Mouse (Mus musculus): Measurements from ENCODE around the gene Prrg2. TPM values are rescaled to one million over a fixed set of nuclear protein-coding genes. Genes with fewer than 3 reads are reported as not detected.

Prrg2 gene
- total RNA-seq, 2 experiments from 2014 or later, result 6.9 to 10.1 TPM

- DNase-seq (ENCODE audit: low spot score in 2 of 2), result no peak
Observed at GRCm38 (mm10) chr7:45091001-45091990, 28.8 kb upstream of the Prrg2 start.

- no peak for DNase-seq (ENCODE audit: low spot score in 2 of 2)
Observed at GRCm38 (mm10) chr7:45090251-45090977, 27.9 kb upstream of the Prrg2 start.

GRCm38 (mm10) chr7:45088597-45088996, 26.1 kb upstream of the Prrg2 start:
- DNase-seq (ENCODE audit: low spot score in 2 of 2), result no peak

- no peak for DNase-seq (ENCODE audit: low spot score in 2 of 2)
Observed at GRCm38 (mm10) chr7:45086084-45086483, 23.6 kb upstream of the Prrg2 start.

GRCm38 (mm10) chr7:45083300-45083890, 20.9 kb upstream of the Prrg2 start:
- DNase-seq (ENCODE audit: low spot score in 2 of 2), result no peak

GRCm38 (mm10) chr7:45082401-45083299, 20.2 kb upstream of the Prrg2 start:
- DNase-seq (ENCODE audit: low spot score in 2 of 2), result no peak

GRCm38 (mm10) chr7:45081016-45081415, 18.5 kb upstream of the Prrg2 start:
- DNase-seq (ENCODE audit: low spot score in 2 of 2), result no peak

GRCm38 (mm10) chr7:45079856-45080255, 17.4 kb upstream of the Prrg2 start:
- peak; percentile 97 to 98 for DNase-seq (ENCODE audit: low spot score in 2 of 2)

- DNase-seq (ENCODE audit: low spot score in 2 of 2), result peak; percentile 70 to 76
Observed at GRCm38 (mm10) chr7:45078513-45078912, 16.0 kb upstream of the Prrg2 start.

GRCm38 (mm10) chr7:45077829-45078228, 15.4 kb upstream of the Prrg2 start:
- no peak for DNase-seq (ENCODE audit: low spot score in 2 of 2)

GRCm38 (mm10) chr7:45077322-45077721, 14.8 kb upstream of the Prrg2 start:
- no peak for DNase-seq (ENCODE audit: low spot score in 2 of 2)

GRCm38 (mm10) chr7:45076501-45076900, 14.0 kb upstream of the Prrg2 start:
- no peak for DNase-seq (ENCODE audit: low spot score in 2 of 2)

GRCm38 (mm10) chr7:45075405-45075804, 12.9 kb upstream of the Prrg2 start:
- no peak for DNase-seq (ENCODE audit: low spot score in 2 of 2)

GRCm38 (mm10) chr7:45073949-45074348, 11.5 kb upstream of the Prrg2 start:
- DNase-seq (ENCODE audit: low spot score in 2 of 2), result no peak

- no peak for DNase-seq (ENCODE audit: low spot score in 2 of 2)
Observed at GRCm38 (mm10) chr7:45073171-45073707, 10.8 kb upstream of the Prrg2 start.

- no peak for DNase-seq (ENCODE audit: low spot score in 2 of 2)
Observed at GRCm38 (mm10) chr7:45072230-45072629, 9.8 kb upstream of the Prrg2 start.

GRCm38 (mm10) chr7:45069671-45070070, 7.2 kb upstream of the Prrg2 start:
- DNase-seq (ENCODE audit: low spot score in 2 of 2), result no peak

GRCm38 (mm10) chr7:45068000-45068318, 5.5 kb upstream of the Prrg2 start:
- DNase-seq (ENCODE audit: low spot score in 2 of 2), result peak; percentile 54 to 57

GRCm38 (mm10) chr7:45067190-45067999, 4.9 kb upstream of the Prrg2 start:
- no peak for DNase-seq (ENCODE audit: low spot score in 2 of 2)
